Mouse (Mus musculus) lung, postnatal 4 days (tissue): ENCODE results near the gene Sufu.

ENCODE experiments used
- DNase-seq, 2 experiments: peaks; one replicate each; pipeline ENCODE4 v3.0.0; 2021

Gene Sufu

GRCm38 (mm10) chr19:46533066-46533465 lies 136.4 kb downstream of the Sufu start:
- DNase-seq = no peak

DNA sequence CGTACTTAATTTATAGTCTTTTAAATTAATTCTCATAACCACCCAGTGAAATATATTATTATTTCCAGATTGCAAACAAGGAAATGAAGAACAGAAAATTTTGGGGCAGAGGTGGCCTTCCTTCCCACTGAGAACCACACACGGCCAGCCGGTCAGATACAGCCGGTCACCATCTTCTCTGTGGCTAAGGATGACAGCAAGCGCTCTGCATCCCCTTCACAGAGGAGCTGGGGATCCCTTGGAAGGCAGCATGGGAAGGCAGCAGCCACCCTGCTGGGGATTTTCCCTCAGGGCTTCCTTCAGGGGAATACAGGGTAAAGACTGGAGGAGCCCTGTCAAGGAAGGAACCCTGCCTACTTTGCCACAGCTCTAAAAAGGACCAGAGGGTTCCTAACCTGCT lies 136.8 kb downstream of the Sufu start:
- no peak for DNase-seq

DNA sequence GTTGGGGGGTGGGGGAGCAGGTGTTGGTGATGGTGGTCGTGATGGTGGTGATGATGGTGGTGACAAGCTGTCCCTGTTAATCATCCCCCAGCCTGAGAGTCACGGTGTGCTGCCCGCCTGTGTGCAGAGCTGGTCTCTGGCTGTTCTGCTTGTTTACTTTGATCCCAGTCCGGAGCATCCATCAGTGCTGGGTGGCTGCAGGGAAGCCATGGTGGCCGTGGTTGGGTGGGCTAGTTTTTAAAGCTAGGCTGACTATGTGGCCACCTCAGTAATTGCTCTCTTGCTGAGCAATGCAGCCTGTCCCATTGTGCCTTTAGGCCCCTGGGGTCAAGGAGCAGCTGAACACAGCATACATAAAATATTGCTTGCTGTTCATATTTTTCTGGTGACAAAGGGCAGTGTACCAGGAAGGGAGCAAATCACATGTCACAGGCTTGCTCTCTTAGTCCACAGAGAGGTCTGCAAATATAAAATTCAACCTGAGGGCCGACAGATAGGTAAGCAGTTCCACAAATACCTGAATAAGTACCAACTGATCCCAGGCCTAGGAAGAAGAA lies 137.9 kb downstream of the Sufu start:
- no peak for DNase-seq

DNA sequence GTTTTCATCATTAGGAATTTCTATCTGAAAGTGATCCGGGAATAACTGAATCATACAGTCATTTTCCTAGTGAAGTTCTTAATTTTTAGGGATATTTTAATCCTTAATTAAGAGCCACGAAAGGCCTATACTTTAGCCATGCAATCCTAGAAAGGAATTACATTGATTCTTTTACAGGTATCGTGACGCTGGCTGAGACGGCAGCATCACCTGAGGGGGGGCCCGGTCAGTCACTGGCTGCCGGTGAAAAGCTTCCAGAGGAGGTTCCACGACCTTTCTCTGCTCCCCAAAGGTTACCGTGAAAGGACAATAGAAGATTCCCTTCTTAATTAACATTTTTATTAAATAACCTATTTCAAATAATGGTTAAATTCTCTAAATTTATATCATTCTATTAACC lies 140.7 kb downstream of the Sufu start:
- DNase-seq = no peak

DNA sequence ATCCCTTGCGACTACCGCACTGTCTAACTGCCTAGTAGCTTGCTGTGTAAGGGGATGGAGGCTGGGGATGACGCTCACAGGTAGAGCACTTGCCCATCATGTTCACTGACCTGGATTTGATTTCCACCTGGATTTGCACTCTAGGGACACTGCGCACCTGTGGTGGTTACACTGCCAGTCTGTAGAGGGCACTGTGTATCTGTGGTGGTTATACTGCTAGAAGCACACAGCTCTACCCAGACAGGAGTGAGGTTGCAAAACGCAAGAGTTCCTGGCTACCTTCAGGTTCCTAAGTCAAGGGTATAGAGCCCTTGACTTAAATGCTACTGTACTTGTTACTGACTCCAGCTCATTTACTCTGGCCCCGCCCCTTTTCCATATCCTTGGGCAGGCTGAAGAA lies 141.5 kb downstream of the Sufu start:
- no peak for DNase-seq
